Mouse (Mus musculus) ES-Bruce4 (cell line): ENCODE data around the gene Cobll1. TPM values are rescaled to one million over a fixed set of nuclear protein-coding genes. Genes with fewer than 3 reads are reported as not detected.
A peak's percentile ranks its signal among the peaks of the same experiment; 100 is the strongest.

Experiments used
- H3K27ac ChIP-seq: 2 replicates; pipeline ENCODE4 v1.5.1; 2012; ENCODE audit warnings: low read length, inconsistent platforms; ENCODE audit not compliant: insufficient read depth
- H3K27me3 ChIP-seq: 2 replicates; pipeline ENCODE4 v1.6.1; 2012; ENCODE audit warnings: mild to moderate bottlenecking, low read length, inconsistent platforms; ENCODE audit not compliant: control insufficient read depth, poor library complexity, insufficient read depth, severe bottlenecking
- H3K36me3 ChIP-seq: 2 replicates; pipeline ENCODE4 v1.6.1; 2012; ENCODE audit warnings: inconsistent platforms, mild to moderate bottlenecking, low read length, moderate library complexity; ENCODE audit not compliant: control insufficient read depth, poor library complexity, insufficient read depth, severe bottlenecking
- H3K4me1 ChIP-seq: one replicate; pipeline ENCODE4 v1.8.1; 2011; ENCODE audit warnings: low read length; ENCODE audit not compliant: control insufficient read depth, insufficient read depth
- H3K4me3 ChIP-seq: 2 replicates; pipeline ENCODE4 v1.5.1; 2011; ENCODE audit warnings: low read depth, mild to moderate bottlenecking, low read length
- H3K9ac ChIP-seq: 2 replicates; pipeline ENCODE4 v1.6.1; 2012; ENCODE audit warnings: low read depth, mild to moderate bottlenecking, inconsistent platforms; ENCODE audit not compliant: poor library complexity, severe bottlenecking
- H3K9me3 ChIP-seq: replicated peaks from 2 replicates; pipeline ENCODE4 v1.6.1; 2012; ENCODE audit warnings: mild to moderate bottlenecking, low read length, inconsistent platforms; ENCODE audit not compliant: control insufficient read depth, poor library complexity, insufficient read depth, severe bottlenecking
- CTCF ChIP-seq: IDR thresholded peaks from one replicate; pipeline ENCODE4 v1.8.1; 2011; ENCODE audit warnings: low read depth, low read length
- EP300 ChIP-seq: IDR thresholded peaks from 2 replicates; pipeline ENCODE4 v1.6.1; 2011; ENCODE audit warnings: low read depth, low read length; ENCODE audit not compliant: insufficient read depth
- POLR2A ChIP-seq: IDR thresholded peaks from one replicate; pipeline ENCODE4 v1.8.1; 2011; ENCODE audit warnings: low read length; ENCODE audit not compliant: insufficient read depth
- polyA plus RNA-seq: library from polyadenylated mRNA; stranded (reverse); fragments of >200 nt; gene quantifications from 2 replicates; pipeline ENCODE4 v1.2.4, GENCODE M21; 2011; ENCODE audit warnings: low read depth; ENCODE audit not compliant: missing spikeins, insufficient read depth, insufficient read length

Gene Cobll1
- polyA plus RNA-seq, 1 experiment: 7.4 TPM

- peak overlapping the region; percentile 85 for H3K4me3 ChIP-seq
- no peaks in the 10 kb centered on the region for H3K36me3 ChIP-seq
- H3K27ac ChIP-seq: no peak overlapping the region
- no peaks in the 10 kb centered on the region for H3K9me3 ChIP-seq
- H3K27me3 ChIP-seq: peaks cover 18% of the 10 kb centered on the region
- H3K9ac ChIP-seq: peak overlapping the region; percentile 80
- no peaks in the 10 kb centered on the region for H3K4me1 ChIP-seq
- TF ChIP-seq CTCF (no peak), EP300 (no peak), POLR2A (no peak)
Observed at GRCm38 (mm10) chr2:65238171-65238963, 836 bp downstream of the Cobll1 start.

GRCm38 (mm10) chr2:65237610-65238170 lies 1.5 kb downstream of the Cobll1 start:
- Histone ChIP-seq H3K4me1 (no peaks in the 10 kb centered on the region), H3K36me3 (no peaks in the 10 kb centered on the region), H3K4me3 (peak overlapping the region; percentile 85), H3K27ac (no peak overlapping the region), H3K9me3 (no peaks in the 10 kb centered on the region), H3K27me3 (peaks cover 18% of the 10 kb centered on the region), H3K9ac (peak overlapping the region; percentile 80)
- TF ChIP-seq POLR2A: no peak
- TF ChIP-seq EP300: no peak
- no peak for TF ChIP-seq CTCF

GRCm38 (mm10) chr2:65237116-65237515 lies 2.1 kb downstream of the Cobll1 start:
- TF ChIP-seq EP300 (no peak), POLR2A (no peak), CTCF (no peak)
- no peaks in the 10 kb centered on the region for H3K9me3 ChIP-seq
- H3K4me3 ChIP-seq: no peak overlapping the region
- no peaks in the 10 kb centered on the region for H3K4me1 ChIP-seq
- H3K36me3 ChIP-seq: no peaks in the 10 kb centered on the region
- H3K9ac ChIP-seq: no peak overlapping the region
- H3K27ac ChIP-seq: no peak overlapping the region
- H3K27me3 ChIP-seq: peaks cover 18% of the 10 kb centered on the region

- Histone ChIP-seq H3K4me1 (no peaks in the 10 kb centered on the region), H3K9me3 (no peaks in the 10 kb centered on the region), H3K36me3 (no peaks in the 10 kb centered on the region), H3K4me3 (no peak overlapping the region), H3K27me3 (peaks cover 15% of the 10 kb centered on the region), H3K27ac (no peak overlapping the region), H3K9ac (no peak overlapping the region)
- no peak for TF ChIP-seq CTCF
- TF ChIP-seq POLR2A: no peak
- no peak for TF ChIP-seq EP300
Observed at GRCm38 (mm10) chr2:65236644-65237043, 2.6 kb downstream of the Cobll1 start.

- Histone ChIP-seq H3K9ac (no peak overlapping the region), H3K27me3 (peaks cover 5% of the 10 kb centered on the region; the same call in 1 of the 2 replicates), H3K4me1 (no peaks in the 10 kb centered on the region), H3K36me3 (no peaks in the 10 kb centered on the region), H3K9me3 (no peaks in the 10 kb centered on the region), H3K4me3 (no peak overlapping the region), H3K27ac (no peak overlapping the region)
- TF ChIP-seq EP300 (no peak), CTCF (no peak), POLR2A (no peak)
Observed at GRCm38 (mm10) chr2:65232756-65233535, 6.3 kb downstream of the Cobll1 start.

- TF ChIP-seq POLR2A (no peak), CTCF (no peak), EP300 (no peak)
- no peak overlapping the region for H3K4me3 ChIP-seq
Observed at GRCm38 (mm10) chr2:65228426-65228825, 10.8 kb downstream of the Cobll1 start.

More at GRCm38 (mm10) chr2:65228426-65228825, 10.8 kb downstream of the Cobll1 start:
- H3K9ac ChIP-seq: no peak overlapping the region
- no peaks in the 10 kb centered on the region for H3K36me3 ChIP-seq
- no peaks in the 10 kb centered on the region for H3K9me3 ChIP-seq
- no peaks in the 10 kb centered on the region for H3K4me1 ChIP-seq
- no peak overlapping the region for H3K27ac ChIP-seq
- no peaks in the 10 kb centered on the region for H3K27me3 ChIP-seq
